Mouse (Mus musculus): ENCODE data around the gene Nyx. TPM values are rescaled to one million over a fixed set of nuclear protein-coding genes. Genes with fewer than 3 reads are reported as not detected.
A peak's percentile ranks its signal among the peaks of the same experiment; 100 is the strongest.

The Nyx gene
- polyA plus RNA-seq, 1 experiment from 2014 or later = 0.05 TPM

- Histone ChIP-seq H3K27ac (replicated peaks in 1 of 2; ENCODE audit: control insufficient read depth in 1 of 2, insufficient read depth in 1 of 2, low read depth in 2 of 2, low read length in 2 of 2) (no peak overlapping the region), H3K4me2 (ENCODE audit: low read length) (no peak overlapping the region), H3K4me3 (ENCODE audit: control insufficient read depth in 1 of 2, insufficient read depth in 1 of 2, low read depth in 1 of 2, low read length in 2 of 2) (no peak overlapping the region), H3K9ac (ENCODE audit: low read length) (no peak overlapping the region), H3K36me3 (ENCODE audit: control insufficient read depth, insufficient read depth, low read length) (no peaks in the 10 kb centered on the region), H3K27me3 (ENCODE audit: control insufficient read depth, insufficient read depth, low read length) (peaks cover 5% of the 10 kb centered on the region; the same call in 1 of the 2 replicates), H3K9me3 (ENCODE audit: control insufficient read depth, low read length) (no peaks in the 10 kb centered on the region), H3K4me1 (ENCODE audit: control insufficient read depth in 2 of 2, insufficient read depth in 2 of 2, low read length in 2 of 2) (no peaks in the 10 kb centered on the region)
- ATAC-seq (ENCODE audit: insufficient number of reproducible peaks, insufficient read depth, low FRiP score, low read depth) = no peak
These were observed 27.0 kb downstream of the Nyx start for GRCm38 (mm10) chrX:13492922-13493321.

- WGBS = 69% methylated on average over 8 of the region's 8 CpGs
- H3K9ac ChIP-seq (ENCODE audit: low read length) = no peak overlapping the region
- H3K27me3 ChIP-seq (ENCODE audit: control insufficient read depth, insufficient read depth, low read length) = peaks cover 5% of the 10 kb centered on the region; the same call in 1 of the 2 replicates
These were observed 29.2 kb downstream of the Nyx start for GRCm38 (mm10) chrX:13494892-13495703.

GRCm38 (mm10) chrX:13500284-13500683 is 34.4 kb downstream of the Nyx start:
- ATAC-seq (ENCODE audit: insufficient number of reproducible peaks, insufficient read depth, low FRiP score, low read depth) = no peak
- Histone ChIP-seq H3K36me3 (ENCODE audit: control insufficient read depth, insufficient read depth, low read length) (no peaks in the 10 kb centered on the region), H3K9ac (ENCODE audit: low read length) (no peak overlapping the region), H3K4me1 (ENCODE audit: control insufficient read depth in 2 of 2, insufficient read depth in 2 of 2, low read length in 2 of 2) (no peaks in the 10 kb centered on the region), H3K27ac (replicated peaks in 1 of 2; ENCODE audit: control insufficient read depth in 1 of 2, insufficient read depth in 1 of 2, low read depth in 2 of 2, low read length in 2 of 2) (no peak overlapping the region), H3K27me3 (ENCODE audit: control insufficient read depth, insufficient read depth, low read length) (no peaks in the 10 kb centered on the region; the same call in 1 of the 2 replicates), H3K9me3 (ENCODE audit: control insufficient read depth, low read length) (no peaks in the 10 kb centered on the region), H3K4me2 (ENCODE audit: low read length) (no peak overlapping the region), H3K4me3 (ENCODE audit: control insufficient read depth in 1 of 2, insufficient read depth in 1 of 2, low read depth in 1 of 2, low read length in 2 of 2) (no peak overlapping the region)
- 73% methylated on average over 4 of the region's 4 CpGs for WGBS

More at GRCm38 (mm10) chrX:13494892-13495703, 29.2 kb downstream of the Nyx start:
- no peak overlapping the region for H3K4me2 ChIP-seq (ENCODE audit: low read length)
- no peaks in the 10 kb centered on the region for H3K4me1 ChIP-seq (ENCODE audit: control insufficient read depth in 2 of 2, insufficient read depth in 2 of 2, low read length in 2 of 2)
- H3K36me3 ChIP-seq (ENCODE audit: control insufficient read depth, insufficient read depth, low read length) = no peaks in the 10 kb centered on the region
- no peak overlapping the region for H3K27ac ChIP-seq (replicated peaks in 1 of 2; ENCODE audit: control insufficient read depth in 1 of 2, insufficient read depth in 1 of 2, low read depth in 2 of 2, low read length in 2 of 2)
- H3K9me3 ChIP-seq (ENCODE audit: control insufficient read depth, low read length) = no peaks in the 10 kb centered on the region
- no peak for ATAC-seq (ENCODE audit: insufficient number of reproducible peaks, insufficient read depth, low FRiP score, low read depth)
- no peak overlapping the region for H3K4me3 ChIP-seq (ENCODE audit: control insufficient read depth in 1 of 2, insufficient read depth in 1 of 2, low read depth in 1 of 2, low read length in 2 of 2)

- ATAC-seq (ENCODE audit: insufficient number of reproducible peaks, insufficient read depth, low FRiP score, low read depth) = no peak
- Histone ChIP-seq H3K27me3 (ENCODE audit: control insufficient read depth, insufficient read depth, low read length) (no peaks in the 10 kb centered on the region; the same call in 1 of the 2 replicates), H3K36me3 (ENCODE audit: control insufficient read depth, insufficient read depth, low read length) (no peaks in the 10 kb centered on the region), H3K27ac (replicated peaks in 1 of 2; ENCODE audit: control insufficient read depth in 1 of 2, insufficient read depth in 1 of 2, low read depth in 2 of 2, low read length in 2 of 2) (peak overlapping the region in 1 of 2 experiments; percentile 30; a peak in 1 of 4 replicates), H3K9ac (ENCODE audit: low read length) (no peak overlapping the region), H3K4me3 (ENCODE audit: control insufficient read depth in 1 of 2, insufficient read depth in 1 of 2, low read depth in 1 of 2, low read length in 2 of 2) (no peak overlapping the region), H3K4me1 (ENCODE audit: control insufficient read depth in 2 of 2, insufficient read depth in 2 of 2, low read length in 2 of 2) (no peaks in the 10 kb centered on the region), H3K4me2 (ENCODE audit: low read length) (no peak overlapping the region), H3K9me3 (ENCODE audit: control insufficient read depth, low read length) (no peaks in the 10 kb centered on the region)
- WGBS = 58% methylated on average over 7 of the region's 7 CpGs
These were observed 37.0 kb downstream of the Nyx start for GRCm38 (mm10) chrX:13502862-13503375.

- Histone ChIP-seq H3K4me1 (ENCODE audit: control insufficient read depth in 2 of 2, insufficient read depth in 2 of 2, low read length in 2 of 2) (no peaks in the 10 kb centered on the region), H3K27me3 (ENCODE audit: control insufficient read depth, insufficient read depth, low read length) (no peaks in the 10 kb centered on the region; the same call in 1 of the 2 replicates), H3K27ac (replicated peaks in 1 of 2; ENCODE audit: control insufficient read depth in 1 of 2, insufficient read depth in 1 of 2, low read depth in 2 of 2, low read length in 2 of 2) (no peak overlapping the region), H3K4me3 (ENCODE audit: control insufficient read depth in 1 of 2, insufficient read depth in 1 of 2, low read depth in 1 of 2, low read length in 2 of 2) (no peak overlapping the region), H3K36me3 (ENCODE audit: control insufficient read depth, insufficient read depth, low read length) (no peaks in the 10 kb centered on the region), H3K9ac (ENCODE audit: low read length) (no peak overlapping the region), H3K9me3 (ENCODE audit: control insufficient read depth, low read length) (no peaks in the 10 kb centered on the region), H3K4me2 (ENCODE audit: low read length) (no peak overlapping the region)
- 75% methylated on average over 7 of the region's 7 CpGs for WGBS
- ATAC-seq (ENCODE audit: insufficient number of reproducible peaks, insufficient read depth, low FRiP score, low read depth) = no peak
These were observed 38.5 kb downstream of the Nyx start for GRCm38 (mm10) chrX:13504389-13504788.

GRCm38 (mm10) chrX:13506376-13506775 is 40.5 kb downstream of the Nyx start:
- no peak overlapping the region for H3K4me2 ChIP-seq (ENCODE audit: low read length)
- ATAC-seq (ENCODE audit: insufficient number of reproducible peaks, insufficient read depth, low FRiP score, low read depth) = no peak
- H3K36me3 ChIP-seq (ENCODE audit: control insufficient read depth, insufficient read depth, low read length) = no peaks in the 10 kb centered on the region
- no peaks in the 10 kb centered on the region for H3K9me3 ChIP-seq (ENCODE audit: control insufficient read depth, low read length)
- H3K4me1 ChIP-seq (ENCODE audit: control insufficient read depth in 2 of 2, insufficient read depth in 2 of 2, low read length in 2 of 2) = no peaks in the 10 kb centered on the region
- no peak overlapping the region; a peak in 1 of 4 replicates for H3K27ac ChIP-seq (replicated peaks in 1 of 2; ENCODE audit: control insufficient read depth in 1 of 2, insufficient read depth in 1 of 2, low read depth in 2 of 2, low read length in 2 of 2)
- no peaks in the 10 kb centered on the region; the same call in 1 of the 2 replicates for H3K27me3 ChIP-seq (ENCODE audit: control insufficient read depth, insufficient read depth, low read length)
- no peak overlapping the region for H3K9ac ChIP-seq (ENCODE audit: low read length)
- WGBS = 58% methylated on average over 2 of the region's 2 CpGs
- no peak overlapping the region for H3K4me3 ChIP-seq (ENCODE audit: control insufficient read depth in 1 of 2, insufficient read depth in 1 of 2, low read depth in 1 of 2, low read length in 2 of 2)

GRCm38 (mm10) chrX:13513127-13513526 is 47.2 kb downstream of the Nyx start:
- H3K4me3 ChIP-seq (ENCODE audit: control insufficient read depth in 1 of 2, insufficient read depth in 1 of 2, low read depth in 1 of 2, low read length in 2 of 2) = no peak overlapping the region
- no peak for ATAC-seq (ENCODE audit: insufficient number of reproducible peaks, insufficient read depth, low FRiP score, low read depth)
- 31% methylated on average over 2 of the region's 2 CpGs for WGBS
- no peaks in the 10 kb centered on the region; a peak in 1 of 4 replicates for H3K4me1 ChIP-seq (ENCODE audit: control insufficient read depth in 2 of 2, insufficient read depth in 2 of 2, low read length in 2 of 2)
- no peak overlapping the region for H3K9ac ChIP-seq (ENCODE audit: low read length)
- H3K9me3 ChIP-seq (ENCODE audit: control insufficient read depth, low read length) = no peaks in the 10 kb centered on the region
- no peak overlapping the region for H3K27ac ChIP-seq (replicated peaks in 1 of 2; ENCODE audit: control insufficient read depth in 1 of 2, insufficient read depth in 1 of 2, low read depth in 2 of 2, low read length in 2 of 2)
- no peaks in the 10 kb centered on the region for H3K27me3 ChIP-seq (ENCODE audit: control insufficient read depth, insufficient read depth, low read length)
- H3K36me3 ChIP-seq (ENCODE audit: control insufficient read depth, insufficient read depth, low read length) = no peaks in the 10 kb centered on the region
- H3K4me2 ChIP-seq (ENCODE audit: low read length) = no peak overlapping the region

Data from heart, embryonic 14.5 days (tissue).